Mouse (Mus musculus) limb, embryonic 12.5 days (tissue): ENCODE data around the gene Pacsin1. TPM values are rescaled to one million over a fixed set of nuclear protein-coding genes. Genes with fewer than 3 reads are reported as not detected.
A peak's percentile ranks its signal among the peaks of the same experiment; 100 is the strongest.

Source experiments
- ATAC-seq: fragments of 200-750 bp; cut with Nextera tagmentation; 2 replicates; pipeline ENCODE4 v1.8.0; 2017; ENCODE audit warnings: low read depth, moderate TSS enrichment; ENCODE audit not compliant: insufficient number of reproducible peaks, insufficient read depth, low FRiP score, low TSS enrichment
- H3K27ac ChIP-seq: fragments of 300-500 bp; sonication (generic); 2 replicates; pipeline ENCODE4 v1.5.1; 2016; ENCODE audit warnings: mild to moderate bottlenecking, moderate library complexity
- H3K27me3 ChIP-seq: fragments of 300-500 bp; sonication (generic); 2 replicates; pipeline ENCODE4 v1.6.1; 2016; ENCODE audit warnings: mild to moderate bottlenecking, moderate library complexity
- H3K36me3 ChIP-seq: fragments of 300-500 bp; sonication (generic); 2 replicates; pipeline ENCODE4 v1.6.1; 2016; ENCODE audit warnings: mild to moderate bottlenecking, moderate library complexity
- H3K4me1 ChIP-seq: fragments of 300-500 bp; sonication (generic); replicated peaks from 2 replicates; pipeline ENCODE4 v1.6.1; 2016
- H3K4me2 ChIP-seq: fragments of 300-500 bp; sonication (generic); 2 replicates; pipeline ENCODE4 v1.6.1; 2016; ENCODE audit warnings: mild to moderate bottlenecking, moderate library complexity
- H3K4me3 ChIP-seq: fragments of 300-500 bp; sonication (generic); replicated peaks from 2 replicates; pipeline ENCODE4 v1.5.1; 2016; ENCODE audit warnings: mild to moderate bottlenecking
- H3K9ac ChIP-seq: fragments of 300-500 bp; sonication (generic); replicated peaks from 2 replicates; pipeline ENCODE4 v1.6.1; 2016; ENCODE audit warnings: mild to moderate bottlenecking, moderate library complexity
- H3K9me3 ChIP-seq: fragments of 300-500 bp; sonication (generic); 2 replicates; pipeline ENCODE4 v1.6.1; 2016; ENCODE audit warnings: mild to moderate bottlenecking, moderate library complexity
- WGBS: fragments of 180-500 bp; shearing (Covaris S2); methylation state at CpG from one replicate; pipeline ENCODE4 v1.1.7; 2016; 5-methylcytosine and 5-hydroxymethylcytosine counted together
- polyA plus RNA-seq: library from polyadenylated mRNA; unstranded; fragments of >200 nt; fragmentation: Nextera tagmentation; extraction: Ambion mirVana; gene quantifications from 2 replicates; pipeline ENCODE4 v1.2.1, GENCODE M21; 2016

Gene Pacsin1
- polyA plus RNA-seq: 4.3 and 5.0 TPM in 2 replicates

DNA sequence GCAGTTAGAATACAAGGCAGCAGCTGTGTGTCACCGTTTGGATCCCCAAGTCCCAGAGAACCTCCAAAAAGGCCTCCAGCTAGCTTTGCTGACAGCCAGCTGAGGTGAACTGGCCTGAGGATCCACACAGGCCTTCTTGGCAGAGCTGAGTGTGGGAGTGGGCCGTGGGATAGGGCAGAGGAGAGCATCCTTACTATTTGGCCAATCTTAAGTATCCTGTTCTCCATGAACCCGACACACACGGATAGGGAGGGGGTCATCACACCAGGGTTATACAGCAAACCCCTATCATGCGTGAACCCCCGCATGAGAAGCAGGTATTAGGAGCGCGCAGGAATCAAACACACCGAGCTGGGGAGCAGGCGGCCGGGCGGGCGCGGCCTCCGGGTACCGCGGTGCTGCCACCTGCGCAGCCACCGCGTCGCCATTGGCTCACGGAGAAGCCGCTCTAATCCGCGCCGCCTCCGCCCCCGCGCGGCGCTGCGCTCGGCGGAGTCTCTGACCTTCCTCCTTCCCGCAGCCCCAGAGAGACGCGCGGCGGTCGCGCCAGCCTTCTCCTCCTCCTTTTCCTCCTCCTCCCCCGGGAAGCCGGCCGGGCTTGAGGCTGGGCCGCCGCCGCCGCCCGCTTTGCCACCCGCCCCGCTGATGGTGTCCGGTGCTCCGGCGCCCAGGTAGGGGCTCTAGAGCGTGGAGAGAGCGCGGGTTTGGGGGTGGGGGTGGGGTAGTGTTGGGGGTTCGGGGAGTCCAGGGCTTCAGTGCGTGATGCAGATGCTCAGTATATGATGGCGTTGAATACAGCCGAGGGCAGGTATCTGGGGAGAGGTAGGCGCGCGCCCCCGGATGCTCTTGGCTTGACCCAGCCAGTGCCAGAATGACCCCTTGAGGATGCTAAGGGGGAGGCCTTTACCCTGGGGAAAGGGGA lies at the start of gene Pacsin1:
Gene Pacsin1 (plus strand): TSS at position 421 of the 922 bp plus-strand sequence.
- no peak; the same call in 1 of the 2 replicates for ATAC-seq
- Histone ChIP-seq H3K4me3 (peak within 1 kb of the TSS; percentile 58), H3K36me3 (no peaks in the 10 kb centered on the region), H3K4me1 (peaks cover 17% of the 10 kb centered on the region), H3K27me3 (peaks cover 35% of the 10 kb centered on the region), H3K27ac (no peak within 1 kb of the TSS), H3K9ac (peak within 1 kb of the TSS; percentile 56), H3K4me2 (peak within 1 kb of the TSS; percentile 99), H3K9me3 (peaks cover 2% of the 10 kb centered on the region; the same call in 1 of the 2 replicates)
- WGBS: 3% methylated on average over 62 of the region's 65 CpGs

DNA sequence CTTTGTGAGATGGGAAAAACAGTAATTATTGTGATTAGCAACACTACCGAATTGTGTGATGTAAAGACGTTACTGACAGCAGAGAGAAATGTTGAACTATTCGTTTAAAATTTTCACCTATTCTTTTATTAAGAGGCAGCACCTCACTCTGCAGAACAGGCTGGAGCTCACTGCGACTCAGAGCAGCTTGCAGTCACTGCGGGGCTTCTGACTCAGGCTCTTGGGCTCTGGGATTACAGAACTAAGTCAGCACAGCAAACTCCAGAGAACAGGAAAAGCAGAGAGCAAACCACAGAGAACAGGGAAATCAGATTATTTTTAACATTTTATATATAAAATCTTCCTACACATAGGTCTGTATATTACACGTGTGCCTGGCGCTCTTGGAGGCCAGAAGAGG lies 45.7 kb upstream of the Pacsin1 start:
- Histone ChIP-seq H3K27ac (no peak overlapping the region), H3K36me3 (peaks cover 32% of the 10 kb centered on the region), H3K4me1 (peaks cover 38% of the 10 kb centered on the region), H3K4me3 (no peak overlapping the region), H3K27me3 (no peaks in the 10 kb centered on the region), H3K9me3 (no peaks in the 10 kb centered on the region), H3K9ac (no peak overlapping the region), H3K4me2 (no peak overlapping the region)
- 83% methylated on average over 7 of the region's 7 CpGs for WGBS
- ATAC-seq: no peak

DNA sequence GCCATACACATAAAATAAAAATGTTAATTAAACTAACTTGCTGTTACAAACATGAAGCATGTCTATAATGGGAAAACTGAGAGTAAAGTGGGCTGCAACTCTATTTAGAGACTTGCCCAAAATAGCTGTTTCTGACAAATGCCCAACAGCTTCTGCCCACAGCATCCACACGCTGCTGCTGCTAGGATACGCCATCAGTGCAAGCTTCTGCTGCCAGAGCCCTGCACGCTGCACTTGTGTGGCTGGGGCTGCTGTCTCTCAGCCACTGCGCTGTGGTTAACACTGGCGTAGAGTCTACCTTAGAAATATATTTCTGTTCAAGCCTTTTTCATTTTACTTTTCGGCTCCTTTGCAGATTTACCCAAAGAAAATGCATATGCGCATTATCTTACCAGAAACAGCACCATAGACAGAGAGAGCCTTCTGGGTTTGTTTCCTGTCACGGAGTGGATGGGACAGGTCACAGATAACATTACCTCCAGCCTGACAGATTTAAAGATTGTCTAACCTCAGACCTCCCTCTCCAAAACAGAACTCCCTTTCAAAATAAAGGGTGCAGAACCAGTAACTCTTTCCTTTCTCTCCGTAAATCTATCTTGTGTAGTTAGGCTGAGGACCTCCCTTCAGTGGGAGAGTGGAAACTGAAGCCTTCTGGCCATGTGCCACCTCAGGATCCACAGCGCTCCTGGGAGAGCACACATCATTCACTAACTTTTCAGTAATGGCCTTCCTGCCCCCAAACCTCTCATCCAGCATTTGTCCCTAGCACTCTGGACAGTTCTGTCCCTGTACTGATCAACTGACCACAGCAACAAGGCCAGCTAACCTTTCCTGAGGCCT lies 44.4 kb upstream of the Pacsin1 start:
- Histone ChIP-seq H3K36me3 (peaks cover 32% of the 10 kb centered on the region), H3K4me1 (peaks cover 34% of the 10 kb centered on the region), H3K4me3 (no peak overlapping the region), H3K4me2 (no peak overlapping the region), H3K27ac (no peak overlapping the region; the same call in none of the 2 replicates), H3K9me3 (no peaks in the 10 kb centered on the region), H3K27me3 (no peaks in the 10 kb centered on the region), H3K9ac (no peak overlapping the region)
- no peak for ATAC-seq
- 84% methylated on average over 10 of the region's 10 CpGs for WGBS

DNA sequence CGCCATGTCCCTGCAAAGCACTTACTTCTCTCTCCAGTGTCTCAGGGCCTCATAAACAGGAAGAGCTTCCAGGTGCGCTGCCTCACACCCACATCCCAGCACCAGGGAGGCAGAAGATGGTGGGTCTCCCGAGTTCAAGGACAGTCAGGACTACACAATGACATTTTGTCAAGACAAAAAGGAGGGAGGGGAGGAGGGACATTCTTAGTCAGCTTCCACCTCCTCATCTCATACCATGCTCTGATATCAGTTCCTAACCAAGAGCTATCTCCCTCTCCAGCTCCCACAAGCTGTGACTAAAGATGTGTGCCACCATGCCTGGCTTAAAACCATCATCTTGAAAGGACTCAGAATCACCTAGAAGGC lies 43.8 kb upstream of the Pacsin1 start:
- Histone ChIP-seq H3K4me1 (peaks cover 34% of the 10 kb centered on the region), H3K9me3 (0 out of 2 replicates have a peak, but pooled peaks cover 1% of the 10 kb centered on the region), H3K36me3 (peaks cover 32% of the 10 kb centered on the region), H3K4me2 (no peak overlapping the region), H3K4me3 (no peak overlapping the region), H3K9ac (no peak overlapping the region), H3K27ac (no peak overlapping the region; the same call in 1 of the 2 replicates), H3K27me3 (no peaks in the 10 kb centered on the region)
- no peak for ATAC-seq
- 64% methylated on average over 3 of the region's 3 CpGs for WGBS

GRCm38 (mm10) chr17:27611994-27612393 lies 43.3 kb upstream of the Pacsin1 start:
- peaks cover 34% of the 10 kb centered on the region for H3K36me3 ChIP-seq
- WGBS: 78% methylated on average over 5 of the region's 5 CpGs
- no peak overlapping the region for H3K4me3 ChIP-seq
- H3K4me1 ChIP-seq: peaks cover 34% of the 10 kb centered on the region
- ATAC-seq: no peak
- H3K27ac ChIP-seq: no peak overlapping the region
- H3K9ac ChIP-seq: no peak overlapping the region
- no peak overlapping the region for H3K4me2 ChIP-seq
- H3K27me3 ChIP-seq: no peaks in the 10 kb centered on the region
- 0 out of 2 replicates have a peak, but pooled peaks cover 6% of the 10 kb centered on the region for H3K9me3 ChIP-seq

- Histone ChIP-seq H3K9ac (no peak overlapping the region; the same call in 1 of the 2 replicates), H3K4me3 (no peak overlapping the region), H3K4me1 (peaks cover 34% of the 10 kb centered on the region), H3K4me2 (no peak overlapping the region), H3K36me3 (peaks cover 37% of the 10 kb centered on the region), H3K9me3 (peaks cover 15% of the 10 kb centered on the region), H3K27ac (no peak overlapping the region), H3K27me3 (no peaks in the 10 kb centered on the region)
- ATAC-seq: no peak
- WGBS: 85% methylated on average over 4 of the region's 4 CpGs
Measured at GRCm38 (mm10) chr17:27613016-27613415, 42.3 kb upstream of the Pacsin1 start.

DNA sequence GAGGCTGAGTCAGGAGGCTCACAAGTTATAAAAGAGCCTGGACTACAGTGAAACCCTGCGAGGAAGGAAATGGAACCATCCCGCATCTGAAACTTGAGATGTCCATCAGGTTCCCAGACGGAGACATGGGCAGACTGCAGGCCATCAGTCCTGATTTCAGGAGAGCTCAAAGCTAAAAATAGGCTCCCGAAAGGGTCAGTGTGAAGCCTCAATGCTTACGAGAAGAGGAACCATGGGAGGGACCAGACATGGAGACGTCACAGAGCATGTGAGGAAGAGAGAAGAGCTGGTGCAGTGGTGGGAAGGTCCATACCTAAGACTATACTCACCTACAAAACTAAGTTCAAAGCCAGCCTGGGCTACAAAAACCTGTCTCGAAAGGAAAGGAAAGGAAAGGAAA lies 39.9 kb upstream of the Pacsin1 start:
- Histone ChIP-seq H3K9me3 (peaks cover 16% of the 10 kb centered on the region), H3K36me3 (peaks cover 40% of the 10 kb centered on the region), H3K4me2 (no peak overlapping the region), H3K27me3 (no peaks in the 10 kb centered on the region), H3K4me3 (no peak overlapping the region), H3K9ac (no peak overlapping the region), H3K4me1 (peaks cover 29% of the 10 kb centered on the region), H3K27ac (no peak overlapping the region)
- ATAC-seq: no peak
- WGBS: 76% methylated on average over 7 of the region's 7 CpGs

GRCm38 (mm10) chr17:27621161-27621560 lies 34.1 kb upstream of the Pacsin1 start:
- Histone ChIP-seq H3K4me1 (peaks cover 24% of the 10 kb centered on the region), H3K4me3 (peak overlapping the region; percentile 95), H3K9ac (peak overlapping the region; percentile 96), H3K4me2 (peak overlapping the region; percentile 73), H3K36me3 (peaks cover 27% of the 10 kb centered on the region), H3K27me3 (no peaks in the 10 kb centered on the region), H3K27ac (no peak overlapping the region), H3K9me3 (peaks cover 16% of the 10 kb centered on the region)
- ATAC-seq: no peak
- WGBS: 46% methylated on average over 8 of the region's 8 CpGs

DNA sequence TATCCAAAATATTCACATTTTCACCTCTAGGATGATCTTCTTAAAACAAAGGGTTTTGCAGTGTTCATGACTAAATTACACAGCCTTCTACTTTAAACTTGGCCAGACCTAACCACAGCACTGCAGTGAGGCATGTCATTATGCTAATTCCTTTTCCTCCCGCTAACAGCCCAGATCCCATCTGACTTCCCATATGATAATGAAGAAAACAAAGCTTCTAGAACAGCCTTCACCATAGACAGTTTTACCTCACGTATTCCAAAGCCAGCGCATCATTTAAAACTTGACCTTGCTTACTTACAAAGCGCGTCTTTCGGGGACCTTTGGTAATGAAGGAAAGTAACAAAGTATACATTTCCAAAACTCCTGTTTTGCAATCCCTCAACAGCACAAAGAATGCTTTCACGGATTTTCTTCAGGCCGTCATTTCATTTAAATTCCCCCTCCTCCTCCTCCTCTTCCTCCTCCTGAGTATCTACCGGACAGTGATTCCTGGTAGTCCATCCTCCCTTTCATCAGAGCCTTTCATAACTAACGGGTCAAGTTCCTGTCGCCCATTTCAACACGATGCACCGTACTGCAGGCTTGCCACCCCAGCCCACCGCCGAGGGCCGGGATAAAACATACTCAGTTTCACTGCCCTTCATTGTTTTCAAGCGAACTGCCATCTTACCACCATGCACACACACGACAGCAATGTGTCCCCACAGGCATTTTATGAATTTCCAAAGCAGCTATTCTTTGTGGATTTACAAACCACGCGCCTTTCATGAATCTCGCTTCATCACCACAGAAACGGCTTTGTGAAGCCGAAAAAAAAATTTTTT lies 33.4 kb upstream of the Pacsin1 start:
- ATAC-seq: no peak
- Histone ChIP-seq H3K27me3 (no peaks in the 10 kb centered on the region), H3K27ac (peak overlapping the region; percentile 97), H3K36me3 (peaks cover 21% of the 10 kb centered on the region), H3K9ac (peak overlapping the region; percentile 96), H3K9me3 (peaks cover 11% of the 10 kb centered on the region), H3K4me1 (peaks cover 28% of the 10 kb centered on the region), H3K4me3 (peak overlapping the region; percentile 95), H3K4me2 (peak overlapping the region; percentile 73)
- WGBS: 3% methylated on average over 23 of the region's 23 CpGs

DNA sequence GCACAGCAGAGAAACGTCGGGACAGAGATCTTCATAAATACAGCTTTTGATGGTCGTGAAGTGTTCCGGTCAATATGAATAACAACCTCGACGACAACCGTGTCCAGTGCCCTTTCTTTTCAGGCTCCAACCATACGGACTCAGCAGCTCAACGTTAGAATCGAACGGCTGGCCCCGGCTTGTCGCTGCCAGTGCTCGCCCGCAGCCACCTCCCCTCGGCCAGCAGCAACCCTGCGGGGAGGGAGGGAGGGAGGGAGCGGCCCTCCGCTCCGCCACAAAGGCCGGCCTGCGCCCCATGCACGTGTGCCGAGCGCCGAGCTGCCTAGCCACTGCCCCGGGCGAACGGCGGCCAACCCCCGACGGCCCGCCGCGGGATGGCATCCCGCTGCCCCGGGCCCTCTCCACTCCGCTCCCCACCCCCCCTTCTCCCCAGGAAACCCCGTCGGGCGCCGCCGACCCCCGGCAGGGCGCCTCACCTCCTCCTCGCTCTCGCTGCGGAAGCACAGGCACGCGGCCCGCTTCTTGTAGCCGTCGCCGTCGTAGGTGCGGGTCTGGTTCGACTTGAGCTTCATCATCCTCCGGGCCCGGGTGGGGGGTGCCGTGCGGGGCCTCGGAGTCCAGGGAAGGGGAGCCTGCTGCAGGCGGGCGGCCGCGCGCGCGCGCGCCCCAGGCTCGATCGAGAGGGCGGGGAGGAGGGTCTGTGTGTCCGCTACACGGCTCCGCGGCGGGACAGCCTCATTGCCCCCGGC lies 32.5 kb upstream of the Pacsin1 start:
- Histone ChIP-seq H3K9me3 (peaks cover 4% of the 10 kb centered on the region; the same call in 1 of the 2 replicates), H3K27me3 (no peaks in the 10 kb centered on the region), H3K9ac (peak overlapping the region; percentile 96), H3K4me1 (peaks cover 29% of the 10 kb centered on the region), H3K27ac (peak overlapping the region; percentile 97), H3K4me3 (peak overlapping the region; percentile 95), H3K4me2 (peak overlapping the region; percentile 73), H3K36me3 (peaks cover 12% of the 10 kb centered on the region)
- under 1% methylated on average over 73 of the region's 80 CpGs for WGBS
- ATAC-seq: peak; percentile 35
